Mouse (Mus musculus) midbrain, embryonic 16.5 days (tissue): Measurements from ENCODE around the gene Cryaa. TPM values are rescaled to one million over a fixed set of nuclear protein-coding genes. Genes with fewer than 3 reads are reported as not detected.
A peak's percentile ranks its signal among the peaks of the same experiment; 100 is the strongest.

ENCODE experiments used
- ATAC-seq: fragments of 200-750 bp; cut with Nextera tagmentation; 2 replicates; pipeline ENCODE4 v1.8.0; 2017; ENCODE audit warnings: moderate TSS enrichment
- H3K27ac ChIP-seq: fragments of 300-500 bp; sonication (generic); 2 replicates; pipeline ENCODE4 v1.5.1; 2014; ENCODE audit warnings: mild to moderate bottlenecking, low read length, mixed read lengths
- H3K27me3 ChIP-seq: fragments of 300-500 bp; sonication (generic); 2 replicates; pipeline ENCODE4 v1.6.1; 2014; ENCODE audit warnings: low read depth, low read length, mixed read lengths; ENCODE audit not compliant: control insufficient read depth, insufficient read depth
- H3K36me3 ChIP-seq: fragments of 300-500 bp; sonication (generic); 2 replicates; pipeline ENCODE4 v1.6.1; 2014; ENCODE audit warnings: mild to moderate bottlenecking, low read length, moderate library complexity, mixed read lengths; ENCODE audit not compliant: control insufficient read depth, insufficient read depth
- H3K4me1 ChIP-seq: fragments of 300-500 bp; sonication (generic); 2 replicates; pipeline ENCODE4 v1.6.1; 2014; ENCODE audit warnings: mild to moderate bottlenecking, low read length, mixed read lengths; ENCODE audit not compliant: control insufficient read depth, insufficient read depth
- H3K4me2 ChIP-seq: fragments of 300-500 bp; sonication (generic); 2 replicates; pipeline ENCODE4 v1.6.1; 2014; ENCODE audit warnings: mild to moderate bottlenecking, low read length, mixed read lengths
- H3K4me3 ChIP-seq: fragments of 300-500 bp; sonication (generic); 2 replicates; pipeline ENCODE4 v1.5.1; 2014; ENCODE audit warnings: low read depth, mild to moderate bottlenecking, low read length, moderate library complexity, mixed read lengths
- H3K9ac ChIP-seq: fragments of 300-500 bp; sonication (generic); 2 replicates; pipeline ENCODE4 v1.6.1; 2014; ENCODE audit warnings: low read depth, low read length, mixed read lengths
- H3K9me3 ChIP-seq: fragments of 300-500 bp; sonication (generic); replicated peaks from 2 replicates; pipeline ENCODE4 v1.6.1; 2014; ENCODE audit warnings: mild to moderate bottlenecking, low read length, mixed read lengths; ENCODE audit not compliant: control insufficient read depth, poor library complexity, severe bottlenecking
- WGBS: fragments of 180-500 bp; shearing (Covaris S2); extraction: QIAGEN DNeasy Blood & Tissue Kit; methylation state at CpG from one replicate; pipeline ENCODE4 v1.1.7; 2014; 5-methylcytosine and 5-hydroxymethylcytosine counted together
- polyA plus RNA-seq: library from polyadenylated mRNA; unstranded; fragments of >200 nt; fragmentation: Nextera tagmentation; extraction: Ambion mirVana; gene quantifications from 2 replicates; pipeline ENCODE4 v1.2.1, GENCODE M21; 2015

Gene Cryaa
- polyA plus RNA-seq, 1 experiment from 2014 or later = 0.25 TPM

- Histone ChIP-seq H3K4me1 (peaks cover 13% of the 10 kb centered on the region), H3K9me3 (no peaks in the 10 kb centered on the region), H3K27me3 (no peaks in the 10 kb centered on the region), H3K36me3 (peaks cover 20% of the 10 kb centered on the region), H3K4me3 (peak overlapping the region; percentile 56), H3K4me2 (peak overlapping the region; percentile 85), H3K27ac (no peak overlapping the region), H3K9ac (peak overlapping the region; percentile 85)
- WGBS = 54% methylated on average over 12 of the region's 12 CpGs
- ATAC-seq = no peak
Observed at GRCm38 (mm10) chr17:31657141-31657983, 20.2 kb upstream of the Cryaa start.

GRCm38 (mm10) chr17:31658136-31658467 is 19.5 kb upstream of the Cryaa start:
- WGBS = under 1% methylated on average over 24 of the region's 27 CpGs
- H3K4me1 ChIP-seq = peaks cover 13% of the 10 kb centered on the region

GRCm38 (mm10) chr17:31658468-31659185 is 19.0 kb upstream of the Cryaa start, which contains the start of gene U2af1:
TSS of gene U2af1 (minus strand) at chr17:31658892.
- H3K27me3 ChIP-seq = no peaks in the 10 kb centered on the region
- ATAC-seq = peak; percentile 99
- H3K27ac ChIP-seq = peak within 1 kb of the TSS; percentile 93
- peaks cover 9% of the 10 kb centered on the region for H3K36me3 ChIP-seq
- peaks cover 13% of the 10 kb centered on the region for H3K4me1 ChIP-seq
- H3K4me2 ChIP-seq = peak within 1 kb of the TSS; percentile 88
- H3K4me3 ChIP-seq = peak within 1 kb of the TSS; percentile 56
- peak within 1 kb of the TSS; percentile 95 for H3K9ac ChIP-seq
- WGBS = under 1% methylated on average over 60 of the region's 77 CpGs
- no peaks in the 10 kb centered on the region for H3K9me3 ChIP-seq

More at GRCm38 (mm10) chr17:31658136-31658467, 19.5 kb upstream of the Cryaa start:
- no peaks in the 10 kb centered on the region for H3K9me3 ChIP-seq
- H3K4me2 ChIP-seq = peak overlapping the region; percentile 85
- peak overlapping the region; percentile 56 for H3K4me3 ChIP-seq
- H3K27ac ChIP-seq = peak overlapping the region; percentile 84
- H3K27me3 ChIP-seq = no peaks in the 10 kb centered on the region
- peaks cover 15% of the 10 kb centered on the region for H3K36me3 ChIP-seq
- no peak for ATAC-seq
- H3K9ac ChIP-seq = peak overlapping the region; percentile 85

- H3K9ac ChIP-seq = no peak overlapping the region
- H3K4me2 ChIP-seq = no peak overlapping the region
- no peak for ATAC-seq
- H3K36me3 ChIP-seq = no peaks in the 10 kb centered on the region
- peaks cover 13% of the 10 kb centered on the region for H3K4me1 ChIP-seq
- H3K9me3 ChIP-seq = no peaks in the 10 kb centered on the region
- 76% methylated on average over 8 of the region's 8 CpGs for WGBS
- no peaks in the 10 kb centered on the region for H3K27me3 ChIP-seq
- H3K4me3 ChIP-seq = no peak overlapping the region
- no peak overlapping the region for H3K27ac ChIP-seq
Observed at GRCm38 (mm10) chr17:31660661-31661250, 16.9 kb upstream of the Cryaa start.

- no peak for ATAC-seq
- no peak overlapping the region for H3K27ac ChIP-seq
- H3K9me3 ChIP-seq = no peaks in the 10 kb centered on the region
- H3K36me3 ChIP-seq = no peaks in the 10 kb centered on the region
- no peak overlapping the region for H3K4me2 ChIP-seq
- H3K9ac ChIP-seq = no peak overlapping the region
- H3K4me3 ChIP-seq = no peak overlapping the region
- H3K27me3 ChIP-seq = no peaks in the 10 kb centered on the region
- H3K4me1 ChIP-seq = peaks cover 4% of the 10 kb centered on the region
Observed at GRCm38 (mm10) chr17:31662855-31663254, 14.8 kb upstream of the Cryaa start.

- WGBS = 12% methylated on average over 4 of the region's 4 CpGs
- H3K27me3 ChIP-seq = no peaks in the 10 kb centered on the region
- H3K9ac ChIP-seq = no peak overlapping the region
- no peaks in the 10 kb centered on the region for H3K36me3 ChIP-seq
- no peaks in the 10 kb centered on the region for H3K9me3 ChIP-seq
- no peak overlapping the region for H3K4me3 ChIP-seq
- peak; percentile 28; the same call in 1 of the 2 replicates for ATAC-seq
- H3K4me1 ChIP-seq = no peaks in the 10 kb centered on the region
- H3K4me2 ChIP-seq = no peak overlapping the region
- no peak overlapping the region for H3K27ac ChIP-seq
Observed at GRCm38 (mm10) chr17:31664760-31665159, 12.8 kb upstream of the Cryaa start.

GRCm38 (mm10) chr17:31668306-31668705 is 9.3 kb upstream of the Cryaa start:
- WGBS = 86% methylated on average over 8 of the region's 9 CpGs
- no peak for ATAC-seq

GRCm38 (mm10) chr17:31670163-31670562 is 7.4 kb upstream of the Cryaa start:
- Histone ChIP-seq H3K9ac (no peak overlapping the region), H3K4me3 (no peak overlapping the region), H3K4me1 (no peaks in the 10 kb centered on the region), H3K4me2 (no peak overlapping the region), H3K27ac (no peak overlapping the region), H3K36me3 (no peaks in the 10 kb centered on the region), H3K27me3 (no peaks in the 10 kb centered on the region), H3K9me3 (no peaks in the 10 kb centered on the region)
- 11% methylated on average over 11 of the region's 11 CpGs for WGBS
- ATAC-seq = no peak

More at GRCm38 (mm10) chr17:31668306-31668705, 9.3 kb upstream of the Cryaa start:
- Histone ChIP-seq H3K9ac (no peak overlapping the region), H3K27me3 (no peaks in the 10 kb centered on the region), H3K4me1 (no peaks in the 10 kb centered on the region), H3K9me3 (no peaks in the 10 kb centered on the region), H3K36me3 (no peaks in the 10 kb centered on the region), H3K4me3 (no peak overlapping the region), H3K27ac (no peak overlapping the region), H3K4me2 (no peak overlapping the region)
